Mouse (Mus musculus) thymus, adult 2 months (tissue): ENCODE measurements at regions not wholly inside any gene's neighbourhood (a gene's known extent, or its start where the extent isn't known, plus 50 kb on each side); places are given as distances from the start of the nearest gene placed in this dataset.

Source experiments
- CTCF ChIP-seq: fragments of 200-500 bp; IDR thresholded peaks from 2 replicates; pipeline ENCODE4 v1.5.1; 2012; ENCODE audit warnings: mild to moderate bottlenecking, control low read depth, low read length, moderate library complexity, borderline replicate concordance; ENCODE audit not compliant: control insufficient read depth, poor library complexity, insufficient read depth; ENCODE audit errors: extremely low read depth
- POLR2A ChIP-seq: fragments of 200-500 bp; IDR thresholded peaks from 2 replicates; pipeline ENCODE4 v1.6.1; 2012; ENCODE audit warnings: mild to moderate bottlenecking, low read length, control low read depth, moderate library complexity; ENCODE audit not compliant: control insufficient read depth, poor library complexity, insufficient read depth; ENCODE audit errors: extremely low read depth

- TF ChIP-seq CTCF = no peak
- no peak for TF ChIP-seq POLR2A
These were observed 79.9 kb downstream of the Rps12 start for GRCm38 (mm10) chr10:23707141-23707540.
